Mouse (Mus musculus): ENCODE results near the gene Ccdc85b. TPM values are rescaled to one million over a fixed set of nuclear protein-coding genes. Genes with fewer than 3 reads are reported as not detected.
"Not testable (repeated sequence)": the region's sequence is repeated elsewhere in the genome, so short reads cannot be mapped to it uniquely, and the experiment has no call there.

The Ccdc85b gene
- total RNA-seq, 4 experiments from 2014 or later: 31.7 to 33.1 (median 32.4) TPM

- peak; percentile 88 for DNase-seq (ENCODE audit: low spot score in 2 of 2)
These were observed 32.6 kb downstream of the Ccdc85b start, which contains the start of the genes Drap1 and AI837181 for GRCm38 (mm10) chr19:5424782-5425741. Gene Drap1, minus strand, starts transcription at chr19:5424979. Gene AI837181, plus strand, starts transcription at chr19:5425144.

GRCm38 (mm10) chr19:5424092-5424781 is 33.5 kb downstream of the Ccdc85b start:
- peak; percentile 51 to 52 for DNase-seq (ENCODE audit: low spot score in 2 of 2)

- DNase-seq (ENCODE audit: low spot score in 2 of 2): no peak
These were observed 34.1 kb downstream of the Ccdc85b start for GRCm38 (mm10) chr19:5423561-5423960.

GRCm38 (mm10) chr19:5422895-5423443 is 34.7 kb downstream of the Ccdc85b start:
- DNase-seq (ENCODE audit: low spot score in 2 of 2): no peak

- no peak for DNase-seq (ENCODE audit: low spot score in 2 of 2)
These were observed 35.4 kb downstream of the Ccdc85b start for GRCm38 (mm10) chr19:5422267-5422666.

GRCm38 (mm10) chr19:5421784-5422183 is 35.9 kb downstream of the Ccdc85b start:
- no peak for DNase-seq (ENCODE audit: low spot score in 2 of 2)

- no peak for DNase-seq (ENCODE audit: low spot score in 2 of 2)
These were observed 37.1 kb downstream of the Ccdc85b start for GRCm38 (mm10) chr19:5420579-5420978.

- DNase-seq (ENCODE audit: low spot score in 2 of 2): no peak
These were observed 38.1 kb downstream of the Ccdc85b start for GRCm38 (mm10) chr19:5419630-5420029.

GRCm38 (mm10) chr19:5418750-5419466 is 38.8 kb downstream of the Ccdc85b start:
- DNase-seq (ENCODE audit: low spot score in 2 of 2): no peak

GRCm38 (mm10) chr19:5414534-5414957 is 43.1 kb downstream of the Ccdc85b start:
- no peak for DNase-seq (ENCODE audit: low spot score in 2 of 2)

- no peak for DNase-seq (ENCODE audit: low spot score in 2 of 2)
These were observed 43.9 kb downstream of the Ccdc85b start for GRCm38 (mm10) chr19:5413840-5414239.

- no peak for DNase-seq (ENCODE audit: low spot score in 2 of 2)
These were observed 45.7 kb downstream of the Ccdc85b start for GRCm38 (mm10) chr19:5411961-5412360.

- DNase-seq (ENCODE audit: low spot score in 2 of 2): no peak
These were observed 47.1 kb downstream of the Ccdc85b start for GRCm38 (mm10) chr19:5410641-5411040.

- DNase-seq (ENCODE audit: low spot score in 2 of 2): no peak
These were observed 48.6 kb downstream of the Ccdc85b start for GRCm38 (mm10) chr19:5409068-5409467.

- no peak for DNase-seq (ENCODE audit: low spot score in 2 of 2)
These were observed 49.4 kb downstream of the Ccdc85b start for GRCm38 (mm10) chr19:5408057-5409001.

GRCm38 (mm10) chr19:5407133-5407532 is 50.6 kb downstream of the Ccdc85b start:
- no peak for DNase-seq (ENCODE audit: low spot score in 2 of 2)

GRCm38 (mm10) chr19:5406531-5407126 is 51.1 kb downstream of the Ccdc85b start:
- DNase-seq (ENCODE audit: low spot score in 2 of 2): not testable (repeated sequence)

- DNase-seq (ENCODE audit: low spot score in 2 of 2): no peak
These were observed 51.8 kb downstream of the Ccdc85b start for GRCm38 (mm10) chr19:5405924-5406323.

Data from layer of hippocampus, adult 8-10 months (tissue).